Mouse (Mus musculus) G1E (cell line): ENCODE results near the gene Fscn2.

ENCODE experiments used
- CTCF ChIP-seq: IDR thresholded peaks from 2 replicates; pipeline ENCODE4 v1.5.1; 2012; ENCODE audit warnings: low read depth, low read length, inconsistent platforms, mixed read lengths
- GATA1 ChIP-seq: IDR thresholded peaks from 2 replicates; pipeline ENCODE4 v1.6.1; 2012; ENCODE audit warnings: borderline replicate concordance, low read length, inconsistent platforms, mixed read lengths
- GATA2 ChIP-seq: IDR thresholded peaks from 2 replicates; pipeline ENCODE4 v1.6.1; 2012; ENCODE audit warnings: low read depth, low read length, inconsistent platforms, borderline replicate concordance
- POLR2AphosphoS5 ChIP-seq: IDR thresholded peaks from 2 replicates; pipeline ENCODE4 v1.6.1; 2012; ENCODE audit warnings: low read depth, low read length, inconsistent platforms; ENCODE audit not compliant: insufficient replicate concordance
- TAL1 ChIP-seq: conservative IDR thresholded peaks from 2 replicates; pipeline ENCODE4 v1.6.1; 2012; ENCODE audit warnings: low read depth, low read length, inconsistent platforms, mixed read lengths

DNA sequence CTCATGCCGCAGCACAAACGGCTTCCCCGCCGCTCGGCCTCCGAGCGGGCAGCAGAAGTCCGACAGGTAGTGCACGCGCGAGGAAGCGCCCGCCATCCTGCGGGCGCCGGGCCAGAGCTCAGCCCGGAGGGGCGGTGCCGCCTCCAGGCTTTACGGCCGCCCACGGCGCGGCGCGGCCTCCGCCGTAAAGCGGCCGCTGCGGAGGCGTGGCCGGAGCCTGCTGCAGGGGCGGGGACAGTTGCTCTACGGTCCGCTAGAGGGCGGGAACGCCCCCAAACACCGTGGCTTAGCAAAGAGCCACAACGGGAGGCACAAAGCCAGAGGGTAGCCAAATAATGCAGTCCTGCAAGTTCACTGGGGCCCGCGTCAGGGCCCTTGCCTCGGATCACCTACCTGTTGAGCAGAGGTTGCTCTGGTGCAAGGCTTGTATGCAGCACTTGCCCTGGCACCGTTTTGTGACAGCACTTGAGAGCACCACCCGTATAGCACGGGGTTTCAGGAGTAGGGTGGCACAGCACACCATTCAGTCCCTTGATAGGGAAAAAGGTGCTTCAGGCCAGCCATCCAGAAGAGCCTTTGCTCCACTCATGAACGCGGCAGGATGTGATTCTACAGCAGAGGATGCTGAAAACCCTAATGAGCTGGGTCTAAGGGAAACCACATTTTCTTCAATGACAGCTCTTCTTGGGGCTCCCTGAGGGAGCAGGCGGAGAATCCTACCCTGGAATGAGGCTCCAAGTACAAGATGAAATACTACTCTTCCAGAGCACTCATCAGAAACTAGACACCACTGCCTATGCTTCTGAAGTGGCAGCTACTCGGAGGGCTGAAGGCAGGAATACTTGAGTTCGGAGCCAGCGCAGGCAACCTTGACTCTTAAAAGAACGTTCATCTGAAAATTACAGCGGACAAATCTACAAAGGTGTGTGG lies 17.5 kb downstream of the Fscn2 start, which contains the start of gene Faap100:
- TF ChIP-seq CTCF (0 out of 2 replicates have a peak, but pooled peaks have one; percentile 10), GATA1 (no peak), TAL1 (no peak), GATA2 (no peak), POLR2AphosphoS5 (no peak; the same call in 1 of the 2 replicates)
